Mouse (Mus musculus) left cerebral cortex, adult 11 months (tissue): ENCODE data around the gene Klf6.

Experiments used
- DNase-seq: peaks from one replicate; pipeline ENCODE4 v3.0.0; 2022; ENCODE audit warnings: low spot score

Klf6 gene

DNA sequence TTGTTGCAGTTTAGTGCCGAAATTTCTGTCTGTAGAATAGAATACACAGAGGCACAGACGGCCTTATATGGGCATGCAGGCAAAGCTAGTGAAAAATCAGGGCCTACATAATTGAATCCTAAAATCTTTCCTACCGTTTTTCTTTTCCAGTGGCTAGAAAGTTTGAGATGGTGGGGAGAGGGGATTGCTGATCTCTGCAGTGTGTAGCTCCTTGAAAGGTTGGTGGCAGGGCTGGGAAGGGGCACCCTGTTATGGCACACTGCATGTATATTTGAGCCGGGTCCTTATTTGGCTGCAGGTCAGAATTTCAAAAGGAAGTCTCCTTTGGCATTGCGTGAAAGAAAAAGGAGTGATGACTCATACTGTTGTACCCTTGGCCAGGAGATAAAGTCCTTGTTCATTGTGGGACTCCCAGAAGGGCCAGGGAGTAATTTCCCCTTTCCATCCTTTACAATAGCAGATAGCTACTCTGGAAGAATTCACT, 2.2 kb downstream of the Klf6 start:
- no peak for DNase-seq

DNA sequence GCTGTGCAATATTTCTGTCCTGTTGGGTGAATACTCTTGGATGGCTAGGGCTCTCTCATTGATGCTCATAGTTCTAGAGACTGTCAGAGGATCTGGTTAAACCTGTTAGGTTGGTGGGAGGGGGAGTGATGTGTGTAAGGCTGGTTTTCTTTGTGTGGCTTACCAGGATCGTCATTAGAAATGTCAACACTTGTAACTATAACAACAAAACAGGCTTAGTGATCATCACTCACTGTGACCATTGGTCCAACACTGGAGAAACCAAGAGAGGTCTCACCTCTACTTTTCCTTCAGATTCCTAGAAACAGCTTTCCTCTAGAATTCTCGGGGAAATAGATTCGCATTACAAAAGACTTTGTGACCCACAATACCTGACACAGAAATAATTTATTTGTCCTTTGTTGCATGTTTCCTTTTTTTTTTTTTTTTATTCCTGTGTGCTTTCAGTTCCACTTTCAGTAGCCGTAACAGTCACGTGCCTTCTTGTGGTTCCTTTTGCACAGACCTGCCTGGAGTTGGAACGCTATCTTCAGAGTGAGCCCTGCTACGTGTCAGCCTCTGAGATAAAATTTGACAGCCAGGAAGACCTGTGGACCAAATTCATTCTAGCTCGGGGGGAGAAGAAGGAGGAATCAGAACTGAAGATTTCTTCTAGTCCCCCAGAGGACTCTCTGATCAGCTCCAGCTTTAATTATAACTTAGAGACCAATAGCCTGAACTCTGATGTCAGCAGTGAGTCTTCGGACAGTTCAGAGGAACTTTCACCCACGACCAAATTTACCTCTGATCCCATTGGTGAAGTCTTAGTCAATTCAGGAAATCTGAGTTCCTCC, 3.2 kb downstream of the Klf6 start:
- DNase-seq = no peak

GRCm38 (mm10) chr13:5865098-5865415, 3.8 kb downstream of the Klf6 start:
- no peak for DNase-seq

DNA sequence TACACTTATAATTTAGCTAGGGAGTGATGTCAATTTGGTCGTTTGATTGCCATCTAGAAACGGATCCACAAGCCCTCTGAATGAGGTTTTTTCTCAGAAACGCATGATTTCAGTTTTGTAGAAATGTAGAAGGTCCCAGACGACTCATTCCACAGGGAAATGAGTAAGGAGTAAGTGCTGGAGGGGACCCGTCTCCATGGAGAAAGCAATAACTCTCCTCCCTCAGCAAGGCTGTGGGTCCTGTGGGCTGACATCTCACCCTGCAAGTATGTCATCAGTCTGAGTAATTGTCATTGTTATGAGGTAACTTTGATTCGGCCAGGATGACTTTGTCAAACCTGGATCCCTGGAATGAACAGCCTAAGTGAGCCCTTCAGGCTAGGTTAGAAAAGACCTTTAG, 4.8 kb downstream of the Klf6 start:
- no peak for DNase-seq

DNA sequence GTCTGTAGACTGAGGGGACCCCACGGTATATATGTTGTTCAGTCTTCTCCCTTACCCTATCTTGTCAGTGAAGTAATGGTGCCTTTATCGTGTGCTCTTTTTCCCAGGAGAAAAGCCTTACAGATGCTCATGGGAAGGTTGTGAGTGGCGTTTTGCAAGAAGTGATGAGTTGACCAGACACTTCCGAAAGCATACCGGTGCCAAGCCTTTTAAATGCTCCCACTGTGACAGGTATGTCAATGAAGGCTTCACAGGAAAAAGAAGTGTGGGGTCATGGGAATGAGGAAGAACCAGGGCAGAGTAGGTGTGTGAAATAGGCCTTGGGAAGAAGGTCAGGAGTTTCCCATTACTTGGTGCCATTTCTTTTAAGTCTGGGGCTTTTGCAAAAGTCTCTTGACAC, 5.2 kb downstream of the Klf6 start:
- no peak for DNase-seq

DNA sequence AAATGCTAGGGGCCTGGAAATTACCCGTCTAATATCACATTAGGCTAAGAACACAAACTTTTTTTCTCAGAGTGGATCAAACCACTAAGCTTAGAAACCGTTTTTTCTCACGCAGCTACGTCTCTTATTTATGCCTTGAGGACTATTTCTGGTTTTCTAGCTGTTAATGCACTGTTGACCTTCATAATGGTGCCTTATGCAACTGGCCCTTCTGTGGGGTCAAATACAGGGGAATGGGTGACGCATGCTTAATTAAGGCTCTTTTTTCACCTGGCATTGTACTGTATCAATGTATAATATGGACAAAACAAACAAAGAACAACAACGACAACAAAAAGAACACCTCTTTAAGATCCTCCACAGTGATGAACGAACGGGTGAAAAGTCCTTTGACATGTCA, 7.1 kb downstream of the Klf6 start:
- DNase-seq = no peak

DNA sequence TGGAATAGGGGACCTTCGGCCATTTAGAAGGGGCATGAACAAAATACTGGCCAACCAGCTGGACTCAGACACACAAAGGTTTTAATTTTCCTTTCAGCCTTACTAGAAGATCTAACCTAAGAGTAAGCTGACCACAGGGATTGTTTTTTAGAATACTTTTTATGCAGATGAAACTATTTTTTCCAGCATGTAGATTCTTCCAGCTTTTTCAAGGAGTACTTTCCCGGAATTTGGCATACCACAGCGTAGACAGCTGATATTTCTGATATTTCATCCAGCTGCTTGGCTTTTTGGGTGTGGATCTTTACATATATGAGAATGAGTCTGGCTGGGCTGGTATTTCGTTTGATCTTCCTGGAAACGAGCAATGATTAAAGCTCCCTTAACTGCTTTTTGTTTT, 8.2 kb downstream of the Klf6 start:
- DNase-seq = no peak

DNA sequence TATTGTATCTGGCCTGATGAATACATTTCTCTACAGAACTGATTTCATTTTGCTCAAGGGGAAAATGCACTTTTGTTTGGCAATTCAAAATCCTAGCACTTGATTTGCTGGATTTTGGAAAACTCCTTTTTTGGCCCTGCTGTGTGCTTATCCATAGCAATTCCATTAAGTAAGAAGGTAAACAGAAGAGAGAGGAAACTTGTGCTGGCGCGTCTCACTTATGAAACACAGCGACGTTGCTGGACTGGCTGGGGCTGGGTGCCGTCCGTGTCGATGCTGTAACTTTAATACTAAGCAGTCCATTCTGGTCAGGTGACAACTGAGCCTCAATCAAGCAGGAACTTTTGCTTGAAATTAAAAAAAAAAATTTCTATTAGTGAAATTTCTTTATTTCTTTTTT, 8.6 kb downstream of the Klf6 start:
- no peak for DNase-seq

- DNase-seq = no peak
Measured at GRCm38 (mm10) chr13:5870382-5871272, 9.3 kb downstream of the Klf6 start.

GRCm38 (mm10) chr13:5871414-5871813, 10.1 kb downstream of the Klf6 start:
- no peak for DNase-seq

DNA sequence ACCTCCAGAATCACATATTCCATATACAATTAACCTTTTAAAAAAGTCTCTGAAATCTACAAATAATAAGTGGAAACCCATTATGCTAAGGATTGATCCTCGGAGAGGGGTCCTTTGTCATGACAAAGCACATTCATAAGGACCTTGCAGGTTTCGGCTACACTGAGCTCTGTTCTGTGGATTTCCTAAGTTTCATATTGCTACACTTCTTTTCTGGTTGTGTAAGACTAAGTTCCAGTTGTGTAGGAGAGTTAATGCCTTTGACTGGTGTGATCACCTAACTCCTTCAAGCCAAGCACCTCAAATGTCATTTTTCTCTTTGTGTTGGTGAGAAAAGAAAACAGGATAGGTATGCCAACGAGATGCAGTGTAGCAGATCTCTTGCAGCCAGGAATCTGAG, 12.4 kb downstream of the Klf6 start:
- DNase-seq = no peak

GRCm38 (mm10) chr13:5875478-5875877, 14.2 kb downstream of the Klf6 start:
- DNase-seq = no peak

DNA sequence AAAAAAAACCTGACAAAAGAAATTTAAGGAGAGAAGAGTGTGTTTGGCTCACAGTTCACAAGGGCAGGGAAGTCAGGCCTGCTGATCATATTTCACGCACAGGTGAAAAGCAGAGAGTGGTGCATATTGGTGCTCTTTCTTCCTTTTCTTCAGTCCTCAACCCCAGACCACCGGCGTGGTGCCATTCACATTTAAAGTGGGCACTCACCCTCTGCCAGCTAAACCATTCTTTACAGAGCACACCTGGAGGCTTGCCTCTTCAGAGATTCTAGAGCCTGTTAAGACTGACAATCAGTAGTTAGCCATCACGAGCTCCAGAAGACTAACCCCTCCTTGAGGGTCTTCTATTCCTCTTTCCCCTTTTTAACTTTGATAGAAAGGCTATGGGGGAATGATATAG, 17.5 kb downstream of the Klf6 start:
- no peak for DNase-seq

DNA sequence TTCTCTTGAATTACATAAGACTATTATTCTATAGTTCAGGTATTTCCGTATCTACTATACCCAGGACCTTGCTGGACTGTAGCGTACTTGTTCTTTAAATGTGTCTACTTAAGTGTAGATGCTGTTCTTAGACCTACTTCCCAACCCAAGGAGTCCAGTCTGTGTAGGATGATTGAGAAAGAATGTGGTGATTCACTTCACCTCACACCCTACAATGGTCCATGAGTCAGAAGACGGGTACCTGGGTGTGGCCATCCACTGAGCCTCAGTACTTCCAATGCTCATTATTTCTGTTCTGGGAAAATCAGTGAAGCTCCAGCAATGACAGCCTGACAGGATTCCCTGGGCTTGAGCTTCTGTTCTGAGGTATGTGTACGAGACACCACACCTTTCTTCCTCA, 25.5 kb downstream of the Klf6 start:
- no peak for DNase-seq

- no peak for DNase-seq
Measured at GRCm38 (mm10) chr13:5888164-5888563, 26.9 kb downstream of the Klf6 start.

DNA sequence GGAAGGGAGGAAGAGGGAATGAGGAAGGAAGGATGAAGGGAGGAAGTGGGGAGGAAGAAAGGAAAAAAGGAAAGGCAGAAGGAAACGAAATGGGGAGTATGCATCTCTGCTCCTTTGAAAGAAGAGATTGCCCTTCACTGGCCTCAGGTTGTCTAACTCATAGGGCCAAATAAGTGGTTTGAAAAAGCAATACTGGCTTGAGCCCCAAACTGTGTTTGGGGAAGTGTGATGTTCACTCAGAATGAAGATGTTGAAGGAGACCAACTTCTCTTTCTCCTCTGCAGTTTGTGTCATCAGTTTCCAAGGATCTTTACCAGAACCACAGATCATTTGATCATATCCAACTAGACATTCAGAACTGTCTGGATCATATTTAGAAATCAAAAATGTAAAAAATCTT, 27.4 kb downstream of the Klf6 start:
- DNase-seq = no peak

DNA sequence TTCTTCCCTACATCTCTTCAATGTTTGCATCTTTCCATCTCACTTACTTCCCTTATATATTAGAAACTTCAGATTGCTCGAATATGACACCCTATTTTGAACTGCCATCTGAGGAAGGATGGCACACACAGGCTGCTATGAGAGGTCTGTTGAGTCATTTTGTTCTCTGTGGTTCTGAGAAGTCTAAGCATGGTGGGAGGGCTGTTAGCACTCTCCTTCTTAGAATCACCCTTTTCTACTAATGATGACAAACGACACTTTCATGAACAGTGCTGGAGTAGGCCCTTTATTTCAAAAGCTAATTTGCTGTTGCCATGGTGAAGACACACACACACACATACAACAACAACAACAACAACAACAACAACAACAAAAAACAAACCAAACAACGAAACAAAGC, 28.8 kb downstream of the Klf6 start:
- DNase-seq = no peak

GRCm38 (mm10) chr13:5892684-5893447, 31.6 kb downstream of the Klf6 start:
- DNase-seq = no peak

GRCm38 (mm10) chr13:5894910-5895309, 33.6 kb downstream of the Klf6 start:
- DNase-seq = no peak

- no peak for DNase-seq
Measured at GRCm38 (mm10) chr13:5895851-5896250, 34.6 kb downstream of the Klf6 start.

DNA sequence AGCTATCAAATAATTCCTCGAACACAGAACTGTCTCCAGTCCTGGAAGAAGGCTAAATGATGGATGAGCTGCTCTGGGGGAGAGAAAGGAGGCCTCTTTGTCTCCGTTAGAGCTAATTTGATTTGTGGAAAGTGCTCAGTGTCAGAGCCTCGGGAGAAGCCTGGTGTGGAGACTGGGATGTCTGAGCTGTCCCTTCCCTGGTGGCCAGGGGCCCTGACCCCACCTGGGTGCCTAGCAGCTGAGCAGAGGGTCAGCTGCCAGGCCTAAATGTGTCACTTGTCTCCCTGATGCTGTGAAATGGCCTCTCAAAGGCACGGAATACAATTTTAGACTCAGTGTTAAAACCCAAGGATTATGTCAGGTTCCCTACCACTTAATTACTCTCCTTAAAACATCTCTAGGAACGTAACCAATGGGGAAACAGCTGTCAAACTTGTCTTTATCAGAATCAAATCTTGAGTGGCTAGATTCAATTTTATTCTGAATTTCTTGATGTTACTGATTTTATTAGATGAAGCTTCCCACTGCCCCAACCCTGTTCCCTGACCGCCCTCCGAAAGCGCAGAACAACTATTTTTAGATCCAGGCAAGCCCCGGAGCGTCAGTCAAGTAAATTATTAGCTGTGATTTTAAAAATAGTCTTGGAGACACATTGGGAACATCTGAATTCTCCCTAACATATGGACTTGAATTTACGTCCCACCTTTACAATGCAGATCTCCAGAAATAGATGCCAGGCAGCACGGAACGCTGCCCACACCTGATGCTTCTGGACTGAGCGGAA, 36.1 kb downstream of the Klf6 start:
- no peak for DNase-seq

GRCm38 (mm10) chr13:5899021-5899420, 37.7 kb downstream of the Klf6 start:
- DNase-seq = no peak
